Mouse (Mus musculus) megakaryocyte progenitor cell, adult 5-6 weeks (primary cell): ENCODE data around the gene Cd55. TPM values are rescaled to one million over a fixed set of nuclear protein-coding genes. Genes with fewer than 3 reads are reported as not detected.
"Not testable (repeated sequence)": the region's sequence is repeated elsewhere in the genome, so short reads cannot be mapped to it uniquely, and the experiment has no call there.

Experiments used
- ATAC-seq: replicated peaks from 2 replicates; pipeline ENCODE4 v1.8.0; 2016; ENCODE audit warnings: mild to moderate bottlenecking, moderate TSS enrichment, inconsistent platforms; ENCODE audit not compliant: poor library complexity
- total RNA-seq, 2 experiments: library from RNA; stranded (forward) in 1 of 2; stranded (reverse) in 1 of 2; fragments of 157-497, 149-512 nt in 1 of 2; fragments of 200-1000 nt in 1 of 2; gene quantifications; 2 replicates each; pipeline versions ENCODE4 v1.2.3 to v1.2.4; 2015 to 2017

Gene Cd55
- total RNA-seq, 2 experiments from 2014 or later: 5.6 to 20.6 TPM

DNA sequence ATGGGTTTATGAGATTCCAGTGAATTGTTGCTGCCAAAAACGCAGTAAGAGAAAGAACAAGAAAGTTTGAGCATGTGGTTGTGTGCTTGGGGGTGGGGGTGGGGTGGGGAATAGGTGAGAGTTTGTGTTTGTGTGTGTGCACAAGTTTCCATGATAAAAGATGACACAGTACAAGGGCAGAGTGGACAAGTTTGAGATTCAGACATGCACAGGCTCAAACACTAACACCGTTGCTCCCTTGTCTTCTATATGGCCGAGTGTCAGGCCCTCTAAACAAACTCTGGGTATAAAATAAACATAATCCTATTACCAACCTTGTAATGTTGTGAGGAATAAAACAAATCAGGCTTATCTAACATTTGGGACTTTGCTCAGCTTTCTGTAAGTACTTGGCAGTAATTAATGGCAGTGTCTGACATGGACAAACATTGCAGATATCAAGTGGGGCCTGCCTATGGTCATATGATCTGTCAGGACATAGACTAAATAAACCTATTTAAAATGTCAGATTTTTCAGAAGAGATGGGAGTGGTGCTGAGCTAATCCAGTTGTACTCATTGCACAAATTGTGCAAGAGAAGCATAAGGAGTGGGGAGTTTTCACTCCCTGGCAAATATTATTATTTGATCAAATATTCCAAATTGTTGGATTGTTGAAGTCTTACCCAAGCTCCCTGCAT lies 35.2 kb downstream of the Cd55 start:
- ATAC-seq: not testable (repeated sequence)

DNA sequence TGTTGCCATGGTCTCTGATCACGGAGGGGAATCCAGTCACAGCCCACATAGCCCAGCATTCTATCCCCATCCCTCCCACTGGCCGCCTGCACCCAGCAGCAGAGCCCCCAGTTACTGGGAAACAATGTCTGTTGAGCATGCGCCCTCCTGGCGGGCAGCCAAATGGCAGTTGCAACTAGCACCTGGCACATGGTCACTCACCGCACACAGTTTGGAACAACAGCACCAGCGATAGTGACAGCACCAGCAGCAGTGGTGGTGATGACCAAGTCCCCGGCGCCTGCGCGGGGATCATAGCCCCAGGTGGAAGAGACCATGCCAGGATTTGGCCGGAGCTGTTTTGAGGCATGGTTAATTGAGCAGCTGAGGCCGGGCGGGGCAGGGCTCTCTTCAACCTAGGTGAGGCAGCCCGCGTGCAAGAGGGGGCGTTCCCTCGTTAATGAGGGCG lies 39.9 kb downstream of the Cd55 start, which contains the start of gene Cd55b:
Gene Cd55b, minus strand, starts transcription at position 346 of the 448 bp plus-strand sequence.
- ATAC-seq: 0 out of 2 replicates have a peak, but pooled peaks have one; percentile 29

DNA sequence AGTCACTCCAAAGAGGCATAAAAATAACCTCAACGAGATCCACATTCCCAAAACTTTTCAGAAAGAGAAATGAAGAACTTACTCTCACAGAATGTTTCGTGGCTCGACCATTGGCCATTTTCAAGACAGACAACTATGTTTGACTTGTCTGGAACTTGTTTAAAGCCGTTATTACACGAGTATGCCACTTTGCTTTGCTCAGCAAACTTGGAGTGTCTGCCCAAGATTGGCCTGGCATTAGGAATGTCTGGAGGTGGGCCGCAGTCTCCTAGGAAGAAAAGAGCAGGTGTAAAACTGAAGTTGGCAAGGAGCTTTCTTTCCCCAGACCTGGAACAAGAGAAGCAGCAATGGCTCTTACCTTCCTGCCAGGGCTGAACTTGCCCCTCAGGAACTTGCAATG lies 40.5 kb downstream of the Cd55 start:
- peak; percentile 41 for ATAC-seq

DNA sequence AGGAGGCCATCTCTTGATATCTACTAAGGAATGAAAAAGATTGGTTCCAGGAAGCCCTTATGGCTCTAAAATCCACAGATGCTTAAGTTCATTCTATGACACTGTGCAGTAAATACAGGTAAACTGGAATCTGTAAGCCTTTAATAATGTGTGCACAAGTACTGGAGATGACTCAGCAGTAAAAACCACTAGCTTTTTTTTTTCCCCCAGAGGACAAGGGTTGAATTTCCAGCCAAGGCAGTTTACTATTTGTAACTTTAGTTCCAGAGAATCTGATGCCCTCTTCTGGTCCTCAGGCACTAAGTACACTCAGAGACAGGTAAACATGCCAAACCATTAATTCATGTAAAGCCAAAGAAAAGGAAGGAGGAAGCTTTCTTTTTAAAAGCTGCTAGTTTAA lies 65.4 kb downstream of the Cd55 start:
- peak; percentile 83 for ATAC-seq

Other genes starting within 250 kb of the Cd55 start
- not detected in 2 replicates for gene Cd55b, start 39.7 kb downstream of the Cd55 start, total RNA-seq (2015)
- not detected in 2 replicates for gene Cd55b, start 39.7 kb downstream of the Cd55 start, total RNA-seq (2017)
- gene Zp3r, start 166.9 kb upstream of the Cd55 start, total RNA-seq (2015): not detected in 2 replicates
- gene Zp3r, start 166.9 kb upstream of the Cd55 start, total RNA-seq (2017): not detected in 2 replicates
- gene C4bp, start 198.9 kb upstream of the Cd55 start, total RNA-seq (2015): not detected in 2 replicates
- gene C4bp, start 198.9 kb upstream of the Cd55 start, total RNA-seq (2017): not detected in 2 replicates